Mouse (Mus musculus): ENCODE results near the gene Gm45140.

Gm45140 gene

GRCm38 (mm10) chr6:87799576-87799975 is 36.0 kb downstream of the Gm45140 start:
- no peak for DNase-seq (ENCODE audit: low spot score)

- DNase-seq (ENCODE audit: low spot score) = no peak
Measured at GRCm38 (mm10) chr6:87797321-87797720, 38.3 kb downstream of the Gm45140 start.

- no peak for DNase-seq (ENCODE audit: low spot score)
Measured at GRCm38 (mm10) chr6:87796251-87796880, 39.2 kb downstream of the Gm45140 start.

- no peak for DNase-seq (ENCODE audit: low spot score)
Measured at GRCm38 (mm10) chr6:87795385-87796150, 40.0 kb downstream of the Gm45140 start.

- DNase-seq (ENCODE audit: low spot score) = no peak
Measured at GRCm38 (mm10) chr6:87793821-87794510, 41.6 kb downstream of the Gm45140 start.

- no peak for DNase-seq (ENCODE audit: low spot score)
Measured at GRCm38 (mm10) chr6:87791826-87792225, 43.8 kb downstream of the Gm45140 start.

GRCm38 (mm10) chr6:87790779-87791480 is 44.7 kb downstream of the Gm45140 start:
- no peak for DNase-seq (ENCODE audit: low spot score)

- DNase-seq (ENCODE audit: low spot score) = no peak
Measured at GRCm38 (mm10) chr6:87789791-87790190, 45.8 kb downstream of the Gm45140 start.

GRCm38 (mm10) chr6:87788896-87789587 is 46.6 kb downstream of the Gm45140 start:
- DNase-seq (ENCODE audit: low spot score) = no peak

- DNase-seq (ENCODE audit: low spot score) = no peak
Measured at GRCm38 (mm10) chr6:87788266-87788895, 47.2 kb downstream of the Gm45140 start.

- no peak for DNase-seq (ENCODE audit: low spot score)
Measured at GRCm38 (mm10) chr6:87787108-87787890, 48.3 kb downstream of the Gm45140 start.

GRCm38 (mm10) chr6:87786621-87787020 is 49.0 kb downstream of the Gm45140 start:
- no peak for DNase-seq (ENCODE audit: low spot score)

- no peak for DNase-seq (ENCODE audit: low spot score)
Measured at GRCm38 (mm10) chr6:87784033-87784432, 51.6 kb downstream of the Gm45140 start.

- DNase-seq (ENCODE audit: low spot score) = no peak
Measured at GRCm38 (mm10) chr6:87780546-87781301, 54.9 kb downstream of the Gm45140 start.

GRCm38 (mm10) chr6:87779174-87780165 is 56.1 kb downstream of the Gm45140 start:
- DNase-seq (ENCODE audit: low spot score) = no peak

- no peak for DNase-seq (ENCODE audit: low spot score)
Measured at GRCm38 (mm10) chr6:87778294-87779173, 57.1 kb downstream of the Gm45140 start.

- DNase-seq (ENCODE audit: low spot score) = no peak
Measured at GRCm38 (mm10) chr6:87777842-87778241, 57.8 kb downstream of the Gm45140 start, which contains the start of gene Gp9. TSS of gene Gp9 (plus strand) at chr6:87778072.

All from T-cell, adult 2 months (primary cell).